Mouse (Mus musculus) myocyte (in vitro differentiated cells): ENCODE data around the gene Sh3bp5. TPM values are rescaled to one million over a fixed set of nuclear protein-coding genes. Genes with fewer than 3 reads are reported as not detected.

Experiments
- H3K27me3 ChIP-seq: one replicate; pipeline ENCODE4 v1.6.1; 2011; ENCODE audit not compliant: control insufficient read depth, insufficient read depth, insufficient read length
- H3K36me3 ChIP-seq: one replicate; pipeline ENCODE4 v1.6.1; 2011; ENCODE audit not compliant: control insufficient read depth, insufficient read depth
- H3K4me2 ChIP-seq: one replicate; pipeline ENCODE4 v1.6.1; 2011; ENCODE audit warnings: low read depth, control low read depth
- H3K4me3 ChIP-seq: one replicate; pipeline ENCODE4 v1.5.1; 2011; ENCODE audit warnings: mild to moderate bottlenecking, control low read depth, moderate library complexity
- H3K79me2 ChIP-seq: one replicate; pipeline ENCODE4 v1.6.1; 2011; ENCODE audit not compliant: control insufficient read depth, insufficient read depth
- H3ac ChIP-seq: one replicate; pipeline ENCODE4 v1.6.1; 2011; ENCODE audit not compliant: control insufficient read depth, insufficient read length
- CEBPB ChIP-seq: IDR thresholded peaks from 2 replicates; pipeline ENCODE4 v1.6.1; 2011; ENCODE audit warnings: mild to moderate bottlenecking, moderate library complexity; ENCODE audit not compliant: poor library complexity, insufficient read depth, severe bottlenecking
- E2F4 ChIP-seq: IDR thresholded peaks from one replicate; pipeline ENCODE4 v1.6.1; 2011; ENCODE audit warnings: mild to moderate bottlenecking, control low read depth, moderate library complexity; ENCODE audit not compliant: insufficient read depth
- MAX ChIP-seq: IDR thresholded peaks from one replicate; pipeline ENCODE4 v1.6.1; 2011; ENCODE audit warnings: low read depth, mild to moderate bottlenecking, control low read depth
- MYOD1 ChIP-seq, 3 experiments: IDR thresholded peaks; one replicate each; pipeline ENCODE4 v1.6.1; 2011; ENCODE audit warnings: control low read depth in 2 of 3, low read depth in 2 of 3, mild to moderate bottlenecking in 2 of 3, moderate library complexity in 1 of 3; ENCODE audit not compliant: insufficient read length in 2 of 3, control insufficient read depth in 1 of 3
- MYOG ChIP-seq, 3 experiments: IDR thresholded peaks; one replicate each; pipeline ENCODE4 v1.6.1; 2011; ENCODE audit warnings: control low read depth in 2 of 3, low read depth in 2 of 3, mild to moderate bottlenecking in 2 of 3; ENCODE audit not compliant: insufficient read length in 2 of 3, control insufficient read depth in 1 of 3, insufficient read depth in 1 of 3
- POLR2A ChIP-seq: IDR thresholded peaks from one replicate; pipeline ENCODE4 v1.6.1; 2011; ENCODE audit warnings: low read depth, mild to moderate bottlenecking, control low read depth, moderate library complexity; ENCODE audit not compliant: insufficient read length
- POLR2AphosphoS2 ChIP-seq: IDR thresholded peaks from one replicate; pipeline ENCODE4 v1.6.1; 2011; ENCODE audit warnings: low read depth, control low read depth; ENCODE audit not compliant: insufficient read length
- REST ChIP-seq: IDR thresholded peaks from one replicate; pipeline ENCODE4 v1.6.1; 2011; ENCODE audit warnings: mild to moderate bottlenecking, control low read depth, moderate library complexity; ENCODE audit not compliant: insufficient read depth, insufficient read length
- SRF ChIP-seq: IDR thresholded peaks from one replicate; pipeline ENCODE4 v1.6.1; 2011; ENCODE audit warnings: low read depth; ENCODE audit not compliant: control insufficient read depth, insufficient read length
- TCF12 ChIP-seq: IDR thresholded peaks from one replicate; pipeline ENCODE4 v1.6.1; 2011; ENCODE audit warnings: mild to moderate bottlenecking, control low read depth; ENCODE audit not compliant: poor library complexity, insufficient read depth, severe bottlenecking
- TCF3 ChIP-seq: IDR thresholded peaks from one replicate; pipeline ENCODE4 v1.6.1; 2011; ENCODE audit warnings: low read depth, control low read depth; ENCODE audit not compliant: insufficient read length
- USF1 ChIP-seq: IDR thresholded peaks from one replicate; pipeline ENCODE4 v1.6.1; 2011; ENCODE audit warnings: low read depth, mild to moderate bottlenecking, control low read depth, moderate library complexity
- polyA plus RNA-seq: library from polyadenylated mRNA; unstranded; fragments of >200 nt; fragmentation: generic; extraction: Trizol; gene quantifications from one replicate; pipeline ENCODE4 v1.2.1, GENCODE M21; 2012; ENCODE audit warnings: missing spikeins

Sh3bp5 gene
- polyA plus RNA-seq, 1 experiment = 29.5 TPM

DNA sequence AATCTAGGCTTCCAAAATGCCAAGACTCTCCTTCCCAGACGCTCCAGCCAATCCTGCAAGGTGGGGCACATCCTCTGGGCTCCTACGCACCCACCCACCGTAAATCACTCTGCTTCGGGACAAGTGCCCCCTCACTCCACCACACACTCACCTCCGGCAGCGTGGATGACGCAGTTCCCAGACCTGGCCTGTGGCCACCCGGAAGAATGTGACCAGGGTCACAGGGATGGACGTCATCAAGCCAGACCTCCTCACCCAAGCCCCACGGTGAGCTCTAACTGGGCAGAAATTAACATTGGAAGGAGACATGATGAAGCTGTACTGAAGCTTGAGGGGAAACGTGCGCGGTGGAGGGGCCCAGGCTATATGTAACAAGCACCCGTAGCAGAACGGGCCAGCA lies 28.7 kb downstream of the Sh3bp5 start:
- Histone ChIP-seq H3K79me2 (no peaks in the 10 kb centered on the region), H3K4me3 (no peak overlapping the region), H3K36me3 (no peaks in the 10 kb centered on the region), H3ac (no peak overlapping the region), H3K27me3 (no peaks in the 10 kb centered on the region), H3K4me2 (no peak overlapping the region)
- TF ChIP-seq POLR2A (no peak), E2F4 (no peak), MAX (no peak), SRF (no peak), MYOG (IDR thresholded peaks at IDR 0.05; ENCODE audit: control insufficient read depth in 1 of 3, insufficient read depth in 1 of 3, insufficient read length in 2 of 3, low read depth in 2 of 3) (no peak), CEBPB (no peak), REST (no peak), TCF3 (no peak), USF1 (no peak), TCF12 (no peak), POLR2AphosphoS2 (no peak), MYOD1 (IDR thresholded peaks at IDR 0.05; ENCODE audit: control insufficient read depth in 1 of 3, insufficient read length in 2 of 3, low read depth in 2 of 3) (no peak)

DNA sequence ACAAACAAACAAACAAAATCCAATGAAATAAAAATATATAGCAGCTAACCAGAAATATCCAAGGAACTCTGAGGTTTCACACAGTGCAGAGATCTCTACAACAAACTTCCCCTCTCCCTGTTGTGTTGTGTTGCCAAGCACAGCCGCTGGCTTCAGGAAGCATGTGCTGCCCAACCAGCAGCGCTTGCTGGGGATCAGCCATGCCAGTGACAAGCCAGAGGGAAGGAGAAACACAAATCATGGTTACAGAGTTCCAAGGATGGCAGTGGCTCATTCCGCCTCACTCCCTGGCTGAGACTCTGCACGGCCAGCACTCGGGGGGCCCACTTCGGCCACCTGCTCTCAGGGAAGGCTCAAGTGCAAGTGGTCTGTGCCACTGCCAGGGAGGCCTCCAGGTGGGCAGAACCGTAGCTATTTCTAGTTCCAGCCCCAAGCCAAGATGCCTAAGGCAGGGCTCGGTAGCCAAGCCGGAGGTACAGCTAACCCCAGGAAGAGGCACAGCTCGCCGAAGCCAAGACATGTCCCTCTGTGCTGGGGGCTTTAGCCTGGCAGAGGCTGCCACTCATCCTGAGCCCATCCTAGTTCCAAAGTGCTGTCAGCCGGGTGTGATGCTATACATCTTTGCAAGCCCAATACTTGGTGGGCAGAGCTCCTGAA lies 29.6 kb downstream of the Sh3bp5 start:
- Histone ChIP-seq H3K4me3 (no peak overlapping the region), H3K79me2 (no peaks in the 10 kb centered on the region), H3ac (no peak overlapping the region), H3K27me3 (no peaks in the 10 kb centered on the region), H3K4me2 (no peak overlapping the region), H3K36me3 (no peaks in the 10 kb centered on the region)
- TF ChIP-seq MAX (no peak), MYOD1 (IDR thresholded peaks at IDR 0.05; ENCODE audit: control insufficient read depth in 1 of 3, insufficient read length in 2 of 3, low read depth in 2 of 3) (peak in 1 of 3 experiments; percentile 6), REST (no peak)

DNA sequence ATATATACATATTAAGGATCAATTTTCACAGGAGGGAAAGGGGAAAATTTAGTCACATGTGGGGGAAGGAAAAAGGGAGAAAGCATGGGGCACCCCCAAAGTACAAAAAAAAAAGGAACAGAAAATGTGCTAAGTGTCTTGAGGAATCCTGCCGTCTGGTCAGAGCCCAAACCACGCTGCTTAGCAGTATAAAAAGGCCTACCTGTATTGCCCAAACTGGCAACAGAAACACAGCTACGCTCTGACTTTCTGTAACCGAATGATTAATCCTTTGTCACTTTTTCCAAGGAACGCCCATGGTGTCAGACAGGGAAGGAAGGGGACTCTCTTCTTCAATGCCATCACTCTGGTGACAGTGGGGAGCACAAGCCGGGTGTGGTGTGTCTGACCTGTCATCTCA lies 30.2 kb downstream of the Sh3bp5 start:
- Histone ChIP-seq H3K4me3 (no peak overlapping the region), H3K27me3 (no peaks in the 10 kb centered on the region), H3K36me3 (no peaks in the 10 kb centered on the region), H3ac (no peak overlapping the region), H3K4me2 (no peak overlapping the region), H3K79me2 (no peaks in the 10 kb centered on the region)
- TF ChIP-seq TCF12 = no peak
- TF ChIP-seq MAX = no peak
- TF ChIP-seq REST = no peak
- TF ChIP-seq POLR2A = no peak
- no peak for TF ChIP-seq MYOD1 (IDR thresholded peaks at IDR 0.05; ENCODE audit: control insufficient read depth in 1 of 3, insufficient read length in 2 of 3, low read depth in 2 of 3)
- TF ChIP-seq MYOG (IDR thresholded peaks at IDR 0.05; ENCODE audit: control insufficient read depth in 1 of 3, insufficient read depth in 1 of 3, insufficient read length in 2 of 3, low read depth in 2 of 3) = no peak
- TF ChIP-seq E2F4 = no peak
- no peak for TF ChIP-seq CEBPB
- no peak for TF ChIP-seq POLR2AphosphoS2
- TF ChIP-seq TCF3 = no peak
- no peak for TF ChIP-seq USF1
- no peak for TF ChIP-seq SRF

DNA sequence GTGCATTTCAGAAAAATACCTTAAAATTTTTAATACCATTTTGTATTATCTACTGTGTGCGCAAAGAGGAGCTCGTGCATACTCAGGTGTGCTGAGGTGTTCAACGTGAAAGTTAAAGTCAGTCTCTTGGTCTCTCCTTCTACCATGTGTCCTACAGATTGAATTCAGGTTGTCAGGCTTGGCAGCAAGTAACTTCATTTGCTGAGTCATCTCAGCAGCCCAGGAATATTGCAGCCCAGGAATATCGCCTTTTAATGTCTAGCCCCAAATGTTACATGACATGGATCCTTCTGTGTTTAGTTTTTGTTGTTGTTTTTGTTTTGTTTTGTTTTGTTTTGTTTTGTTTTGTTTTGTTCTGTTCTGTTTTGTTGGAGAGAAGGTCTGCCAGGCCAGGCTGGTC lies 31.2 kb downstream of the Sh3bp5 start:
- H3K36me3 ChIP-seq = no peaks in the 10 kb centered on the region
- TF ChIP-seq CEBPB (no peak), TCF12 (no peak), MYOD1 (IDR thresholded peaks at IDR 0.05; ENCODE audit: control insufficient read depth in 1 of 3, insufficient read length in 2 of 3, low read depth in 2 of 3) (no peak), POLR2A (no peak), POLR2AphosphoS2 (no peak), REST (no peak), MAX (no peak), TCF3 (no peak), E2F4 (no peak), MYOG (IDR thresholded peaks at IDR 0.05; ENCODE audit: control insufficient read depth in 1 of 3, insufficient read depth in 1 of 3, insufficient read length in 2 of 3, low read depth in 2 of 3) (no peak), USF1 (no peak), SRF (no peak)
- H3K27me3 ChIP-seq = no peaks in the 10 kb centered on the region
- H3K4me2 ChIP-seq = peak overlapping the region; percentile 69
- H3K79me2 ChIP-seq = no peaks in the 10 kb centered on the region
- no peak overlapping the region for H3K4me3 ChIP-seq
- H3ac ChIP-seq = no peak overlapping the region

DNA sequence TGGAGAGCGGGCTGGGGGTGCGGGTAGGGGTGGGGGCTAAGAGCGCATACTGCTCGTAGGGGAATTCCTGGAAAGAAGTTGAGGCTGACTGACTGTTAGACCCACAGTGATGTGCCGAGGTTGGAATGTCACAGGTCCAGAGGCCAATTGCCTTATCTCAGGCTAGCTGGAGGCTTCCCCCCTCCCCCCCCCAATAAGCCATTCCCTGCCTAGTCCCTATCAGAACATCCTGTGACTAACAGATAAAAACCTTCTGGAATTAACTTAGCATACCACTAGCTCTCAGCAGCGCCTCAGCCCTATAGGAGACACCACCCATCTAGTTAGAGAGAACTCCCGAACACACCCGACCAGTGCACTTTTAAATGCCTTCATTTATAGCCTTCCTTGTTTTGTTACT lies 31.9 kb downstream of the Sh3bp5 start:
- Histone ChIP-seq H3K4me3 (no peak overlapping the region), H3K79me2 (no peaks in the 10 kb centered on the region), H3K4me2 (peak overlapping the region; percentile 69), H3K36me3 (no peaks in the 10 kb centered on the region), H3ac (no peak overlapping the region), H3K27me3 (no peaks in the 10 kb centered on the region)
- TF ChIP-seq MAX = no peak
- no peak for TF ChIP-seq CEBPB
- TF ChIP-seq USF1 = no peak
- TF ChIP-seq E2F4 = no peak
- no peak for TF ChIP-seq REST
